Mouse (Mus musculus): Measurements from ENCODE around the gene Zmynd10.

- TF ChIP-seq CTCF (IDR thresholded peaks at IDR 0.05; ENCODE audit: low read depth, low read length): no peak
- no peak for TF ChIP-seq TAL1 (conservative IDR thresholded peaks at IDR 0.05; ENCODE audit: low read depth, low read length)
- no peak for TF ChIP-seq POLR2AphosphoS5 (IDR thresholded peaks at IDR 0.05; ENCODE audit: insufficient replicate concordance, low read depth, low read length)
- no peak for TF ChIP-seq GATA1 (IDR thresholded peaks at IDR 0.05; ENCODE audit: borderline replicate concordance, low read length)
These were observed 29.4 kb downstream of the Zmynd10 start, which contains the start of gene Hyal1 for GRCm38 (mm10) chr9:107576357-107577107.
